Mouse (Mus musculus) kidney, postnatal 25 days (tissue): ENCODE measurements around the gene Haghl.
"Not testable (repeated sequence)": the region's sequence is repeated elsewhere in the genome, so short reads cannot be mapped to it uniquely, and the experiment has no call there.

Source experiments
- DNase-seq, 2 experiments: peaks; one replicate each; pipeline ENCODE4 v3.0.0; 2021; ENCODE audit warnings: mixed read lengths in 2 of 2

The Haghl gene

GRCm38 (mm10) chr17:25741471-25741870, 44.0 kb downstream of the Haghl start:
- not testable (repeated sequence) for DNase-seq

GRCm38 (mm10) chr17:25738861-25739260, 46.6 kb downstream of the Haghl start:
- no peak for DNase-seq

- DNase-seq = no peak
Observed at GRCm38 (mm10) chr17:25735745-25736144, 49.7 kb downstream of the Haghl start, which contains the start of gene Mslnl. Gene Mslnl (plus strand): TSS chr17:25736042.

- DNase-seq = no peak
Observed at GRCm38 (mm10) chr17:25735246-25735645, 50.2 kb downstream of the Haghl start.

GRCm38 (mm10) chr17:25732082-25732481, 53.4 kb downstream of the Haghl start:
- DNase-seq = peak; percentile 87 to 94
